ENCODE assay signal across 27 mouse cellular contexts in genomic region chr9:108404451-108404850, GRCm38 (mm10). TPM values are rescaled to one million over a fixed set of nuclear protein-coding genes. Genes with fewer than 3 reads are reported as not detected.
DNase-seq lines count a peak whose midpoint lies in the region; ATAC-seq and TF ChIP-seq lines count a peak whose summit lies in the region.
"Had no signal": no experiment of that assay in that cellular context is flagged by ENCODE, and none has a peak within 500 bp of the region (broad histone marks: within the 10 kb centered on the region; RNA-seq: fewer than 3 reads in every experiment).

No protein-coding gene starts in this region.

- TF ChIP-seq POLR2A in thymus, adult 2 months (IDR thresholded peaks at IDR 0.05; ENCODE audit: control insufficient read depth, extremely low read depth, insufficient read depth, low read length, poor library complexity) = no peak

- no peak for TF ChIP-seq EP300 in liver, postnatal 0 days (IDR thresholded peaks at IDR 0.05; ENCODE audit: low read depth)

- no peak overlapping the region for H3K4me3 ChIP-seq in gastrocnemius, adult 2 months
- H3K4me3 ChIP-seq in G1E (ENCODE audit: low read depth, low read length) = peak overlapping the region; percentile 46; the same call in 1 of the 2 replicates
- H3K4me3 ChIP-seq in liver, postnatal 0 days (ENCODE audit: low read depth, low read length) = no peak overlapping the region
- no peak overlapping the region for H3K4me3 ChIP-seq in thymus, adult 2 months (ENCODE audit: control insufficient read depth, insufficient read depth, low read length)
- no peak overlapping the region for H3K4me3 ChIP-seq in neural tube, embryonic 15.5 days (replicated peaks)
- H3K4me3 ChIP-seq: embryonic facial prominence, embryonic 10.5 days; heart, adult 2 months; midbrain, embryonic 10.5 days; stomach, embryonic 15.5 days had no signal

- TF ChIP-seq CTCF in gastrocnemius, adult 2 months (IDR thresholded peaks at IDR 0.05) = no peak
- no peak for TF ChIP-seq CTCF in G1E (IDR thresholded peaks at IDR 0.05; ENCODE audit: low read depth, low read length)
- no peak; the same call in 1 of the 2 replicates for TF ChIP-seq CTCF in liver, postnatal 0 days (IDR thresholded peaks at IDR 0.05; ENCODE audit: low read depth)
- no peak for TF ChIP-seq CTCF in thymus, adult 2 months (IDR thresholded peaks at IDR 0.05; ENCODE audit: borderline replicate concordance, control insufficient read depth, extremely low read depth, insufficient read depth, low read length, poor library complexity)

- ATAC-seq in G1E (ENCODE audit: extremely low read depth, insufficient number of reproducible peaks, low FRiP score, poor library complexity, severe bottlenecking) = peak; percentile 40; the same call in 1 of the 2 replicates
- ATAC-seq in liver, postnatal 0 days = peak; percentile 31; the same call in 1 of the 2 replicates
- no peak for ATAC-seq in neural tube, embryonic 15.5 days (ENCODE audit: low FRiP score)

- WGBS in liver, postnatal 0 days (ENCODE audit: insufficient replicate concordance) = 46% methylated on average over 8 of the region's 8 CpGs
- WGBS in thymus, adult 2 months = 92% methylated on average over 8 of the region's 8 CpGs
- WGBS in neural tube, embryonic 15.5 days = 86% methylated on average over 8 of the region's 8 CpGs

- H3K4me1 ChIP-seq in G1E (ENCODE audit: insufficient read depth, low read depth, low read length) = peaks cover 27% of the 10 kb centered on the region
- H3K4me1 ChIP-seq in liver, postnatal 0 days (ENCODE audit: insufficient read depth) = no peaks in the 10 kb centered on the region; the same call in 1 of the 2 replicates
- no peaks in the 10 kb centered on the region; the same call in 1 of the 2 replicates for H3K4me1 ChIP-seq in thymus, adult 2 months (replicated peaks; ENCODE audit: control insufficient read depth, insufficient read depth, low read length)
- H3K4me1 ChIP-seq in neural tube, embryonic 15.5 days = peaks cover 11% of the 10 kb centered on the region
- H3K4me1 ChIP-seq: stomach, embryonic 15.5 days had no signal

- intact Hi-C loops in gastrocnemius, adult 2 months (cut with DNase I) = no loop called here

- no peak overlapping the region for H3K4me2 ChIP-seq in liver, postnatal 0 days (ENCODE audit: low read depth, low read length)
- H3K4me2 ChIP-seq in neural tube, embryonic 15.5 days = no peak overlapping the region
- H3K4me2 ChIP-seq: stomach, embryonic 15.5 days had no signal

- H3K9me3 ChIP-seq in G1E (replicated peaks) = no peaks in the 10 kb centered on the region
- H3K9me3 ChIP-seq in liver, postnatal 0 days (ENCODE audit: low read length) = no peaks in the 10 kb centered on the region
- no peaks in the 10 kb centered on the region for H3K9me3 ChIP-seq in neural tube, embryonic 15.5 days (replicated peaks)
- H3K9me3 ChIP-seq: embryonic facial prominence, embryonic 10.5 days; midbrain, embryonic 10.5 days; stomach, embryonic 15.5 days had no signal

- peak overlapping the region; percentile 56; the same call in 1 of the 2 replicates for H3K27ac ChIP-seq in gastrocnemius, adult 2 months
- no peak overlapping the region for H3K27ac ChIP-seq in liver, postnatal 0 days (ENCODE audit: low read depth)
- no peak overlapping the region for H3K27ac ChIP-seq in thymus, adult 2 months (ENCODE audit: control insufficient read depth, insufficient read depth, low read length)
- no peak overlapping the region for H3K27ac ChIP-seq in neural tube, embryonic 15.5 days (replicated peaks)
- H3K27ac ChIP-seq: embryonic facial prominence, embryonic 10.5 days; heart, adult 2 months; midbrain, embryonic 10.5 days; stomach, embryonic 15.5 days had no signal

- H3K9ac ChIP-seq in liver, postnatal 0 days (replicated peaks) = no peak overlapping the region; the same call in 1 of the 2 replicates
- H3K9ac ChIP-seq in neural tube, embryonic 15.5 days (replicated peaks) = no peak overlapping the region
- H3K9ac ChIP-seq: stomach, embryonic 15.5 days had no signal

- DNase-seq in gastrocnemius, adult 2 months = no peak
- DNase-seq in gastrocnemius, adult 18-20 months (ENCODE audit: low spot score) = no peak
- DNase-seq in G1E (ENCODE audit: low spot score) (no peak), R1 (ENCODE audit: low read depth, low spot score) (peak; percentile 68)
- DNase-seq in liver, postnatal 0 days = no peak
- no peak for DNase-seq in thymus, adult 2 months
- no peak for DNase-seq in kidney, postnatal 4 days
- DNase-seq: cerebellum, adult 2 months; cerebellum, postnatal 36 days; gastrocnemius, postnatal 14 days; heart, adult 2 months; kidney, postnatal 36 days; lung, postnatal 14 days; retina, postnatal 1 day; thymus, postnatal 14 days had no signal

- H3K36me3 ChIP-seq in G1E (replicated peaks) = no peaks in the 10 kb centered on the region
- H3K36me3 ChIP-seq in liver, postnatal 0 days (replicated peaks; ENCODE audit: insufficient read depth, low read length) = no peaks in the 10 kb centered on the region
- no peaks in the 10 kb centered on the region for H3K36me3 ChIP-seq in thymus, adult 2 months (ENCODE audit: control insufficient read depth, insufficient read depth, low read length)
- H3K36me3 ChIP-seq in neural tube, embryonic 15.5 days = no peaks in the 10 kb centered on the region
- H3K36me3 ChIP-seq: embryonic facial prominence, embryonic 10.5 days; midbrain, embryonic 10.5 days; stomach, embryonic 15.5 days had no signal

- H3K27me3 ChIP-seq in G1E (ENCODE audit: insufficient read depth, low read length) = peaks cover 11% of the 10 kb centered on the region
- H3K27me3 ChIP-seq in liver, postnatal 0 days (ENCODE audit: insufficient read depth, low read length) = no peaks in the 10 kb centered on the region
- H3K27me3 ChIP-seq in thymus, adult 2 months (ENCODE audit: control insufficient read depth, insufficient read depth, low read length) = no peaks in the 10 kb centered on the region
- H3K27me3 ChIP-seq in neural tube, embryonic 15.5 days (replicated peaks) = no peaks in the 10 kb centered on the region
- H3K27me3 ChIP-seq: stomach, embryonic 15.5 days had no signal

RNA-seq across cellular contexts. Expression of gene 1700102P08Rik, which starts 11.8 kb away (rescaled TPM):
- total RNA-seq in gastrocnemius, adult 2 months (2021) = 1 to 10 TPM in 1 of 2 experiments, under 1 TPM in 1; 0.92 to 1.5 TPM
- total RNA-seq in gastrocnemius, adult 18-20 months (2021) = 1 to 10 TPM in 1 of 2 experiments, under 1 TPM in 1; 0.85 to 1.4 TPM
- total RNA-seq in G1E (2014; fragmentation: Nextera tagmentation) = not detected in 2 replicates
- 0.44 and 1.3 TPM in 2 replicates for total RNA-seq in G1E (2017)
- 0.29 and 0.81 TPM in 2 replicates for polyA plus RNA-seq in G1E (2012)
- 0.14 and 0.22 TPM in 2 replicates for polyA plus RNA-seq in liver, postnatal 0 days (2015; fragmentation: Nextera tagmentation; extraction: Ambion mirVana)
- polyA plus RNA-seq in thymus, adult 2 months (2012; rRNA removed) = 0.70 and 1.9 TPM in 2 replicates
- 1.1 and 1.3 TPM in 2 replicates for polyA plus RNA-seq in neural tube, embryonic 15.5 days (2015; fragmentation: Nextera tagmentation; extraction: Ambion mirVana)

RNA-seq across cellular contexts. Expression of gene Ccdc36, which starts 23.8 kb away (rescaled TPM):
- not detected for total RNA-seq in gastrocnemius, adult 2 months (2021)
- total RNA-seq in gastrocnemius, adult 18-20 months (2021) = not detected
- total RNA-seq in G1E (2014; fragmentation: Nextera tagmentation) (not detected in 2 replicates), G1E (2017) (0.22 TPM in 1 of 2 replicates, not detected in the other)
- not detected in 2 replicates for polyA plus RNA-seq in G1E (2012)
- 0.08 TPM in 1 of 2 replicates, not detected in the other for polyA plus RNA-seq in liver, postnatal 0 days (2015; fragmentation: Nextera tagmentation; extraction: Ambion mirVana)
- polyA plus RNA-seq in thymus, adult 2 months (2012; rRNA removed) = 0.09 and 0.12 TPM in 2 replicates
- polyA plus RNA-seq in neural tube, embryonic 15.5 days (2015; fragmentation: Nextera tagmentation; extraction: Ambion mirVana) = 1.3 and 1.7 TPM in 2 replicates
- total RNA-seq: heart, adult 2 months had no signal
- polyA plus RNA-seq: C2C12; heart, adult 2 months had no signal

RNA-seq across cellular contexts. Expression of gene BC048562, which starts 31.8 kb away (rescaled TPM):
- total RNA-seq in gastrocnemius, adult 2 months (2021) = not detected
- not detected for total RNA-seq in gastrocnemius, adult 18-20 months (2021)
- not detected in 2 replicates for total RNA-seq in G1E (2014; fragmentation: Nextera tagmentation)
- 0.22 TPM in 1 of 2 replicates, not detected in the other for total RNA-seq in G1E (2017)
- 0.08 TPM in 1 of 2 replicates, not detected in the other for polyA plus RNA-seq in G1E (2012)
- polyA plus RNA-seq in liver, postnatal 0 days (2015; fragmentation: Nextera tagmentation; extraction: Ambion mirVana) = not detected in 2 replicates
- not detected in 2 replicates for polyA plus RNA-seq in thymus, adult 2 months (2012; rRNA removed)
- polyA plus RNA-seq in neural tube, embryonic 15.5 days (2015; fragmentation: Nextera tagmentation; extraction: Ambion mirVana) = not detected in 2 replicates
- total RNA-seq: gastrocnemius, postnatal 14 days; heart, adult 2 months; hematopoietic stem cell, adult 5-6 weeks; layer of hippocampus, postnatal 10 days had no signal
- polyA plus RNA-seq: C2C12; cerebellum, adult 2 months; embryonic facial prominence, embryonic 10.5 days; forebrain, embryonic 11.5 days; heart, adult 2 months; heart, embryonic 16.5 days; kidney, embryonic 14.5 days; limb, embryonic 11.5 days; liver, embryonic 16.5 days; midbrain, embryonic 10.5 days; stomach, embryonic 15.5 days had no signal

RNA-seq across cellular contexts. Expression of gene Ccdc71, which starts 55.9 kb away (rescaled TPM):
- 10 to 100 TPM; 15.0 to 17.7 TPM for total RNA-seq in gastrocnemius, adult 2 months (2021)
- total RNA-seq in gastrocnemius, adult 18-20 months (2021) = 10 to 100 TPM; 14.4 to 15.2 TPM
- 52.4 and 53.0 TPM in 2 replicates for total RNA-seq in G1E (2014; fragmentation: Nextera tagmentation)
- total RNA-seq in G1E (2017) = 20.3 and 22.3 TPM in 2 replicates
- 24.1 and 25.6 TPM in 2 replicates for polyA plus RNA-seq in G1E (2012)
- 16.1 and 19.3 TPM in 2 replicates for polyA plus RNA-seq in liver, postnatal 0 days (2015; fragmentation: Nextera tagmentation; extraction: Ambion mirVana)
- 39.6 and 40.2 TPM in 2 replicates for polyA plus RNA-seq in thymus, adult 2 months (2012; rRNA removed)
- polyA plus RNA-seq in neural tube, embryonic 15.5 days (2015; fragmentation: Nextera tagmentation; extraction: Ambion mirVana) = 53.7 and 64.4 TPM in 2 replicates

RNA-seq across cellular contexts. Expression of gene Usp4, which starts 56.8 kb away (rescaled TPM):
- total RNA-seq in gastrocnemius, adult 2 months (2021) = 10 to 100 TPM; 68.7 to 74.6 TPM
- total RNA-seq in gastrocnemius, adult 18-20 months (2021) = 10 to 100 TPM; 81.6 to 89.2 TPM
- total RNA-seq in G1E (2014; fragmentation: Nextera tagmentation) (126 and 131 TPM in 2 replicates), G1E (2017) (76.5 and 78.6 TPM in 2 replicates)
- 60.8 and 97.3 TPM in 2 replicates for polyA plus RNA-seq in G1E (2012)
- 35.9 and 38.2 TPM in 2 replicates for polyA plus RNA-seq in liver, postnatal 0 days (2015; fragmentation: Nextera tagmentation; extraction: Ambion mirVana)
- polyA plus RNA-seq in thymus, adult 2 months (2012; rRNA removed) = 100 and 104 TPM in 2 replicates
- polyA plus RNA-seq in neural tube, embryonic 15.5 days (2015; fragmentation: Nextera tagmentation; extraction: Ambion mirVana) = 110 and 111 TPM in 2 replicates
